Mouse (Mus musculus) B cell, adult 67 days (primary cell): Measurements from ENCODE around the gene Smu1. TPM values are rescaled to one million over a fixed set of nuclear protein-coding genes. Genes with fewer than 3 reads are reported as not detected.

Experiments used
- total RNA-seq, 2 experiments: library from RNA; stranded (reverse); gene quantifications; 4 replicates each; pipeline ENCODE4 v1.2.4; 2023

The Smu1 gene
- 10 to 100 TPM; 85.5 to 87.1 TPM for total RNA-seq

GRCm38 (mm10) chr4:40757780-40758420 lies at the start of gene Smu1:
TSS of gene Smu1 (minus strand) at chr4:40757923.

GRCm38 (mm10) chr4:40722011-40722666 lies 35.6 kb downstream of the Smu1 start, which contains the start of gene Dnaja1:
TSS of gene Dnaja1 (plus strand) at chr4:40722150.

GRCm38 (mm10) chr4:40702797-40703709 lies 54.7 kb downstream of the Smu1 start, which contains the start of gene Aptx:
TSS of gene Aptx (minus strand) at chr4:40703194.

Other genes starting within 250 kb of the Smu1 start
- gene Aptx, start 54.7 kb downstream of the Smu1 start, total RNA-seq, result 10 to 100 TPM; 30.0 to 33.3 TPM
- gene Dnaja1, start 35.8 kb downstream of the Smu1 start, total RNA-seq, result 100 to 1,000 TPM; 218 to 520 TPM
- gene B4galt1, start 96.1 kb upstream of the Smu1 start, total RNA-seq, result 10 to 100 TPM; 41.7 to 42.9 TPM
- not detected for gene Spink4, start 162.1 kb upstream of the Smu1 start, total RNA-seq
- 10 to 100 TPM; 66.9 to 69.8 TPM for gene Bag1, start 190.4 kb upstream of the Smu1 start, total RNA-seq
- 10 to 100 TPM; 39.9 to 43.6 TPM for gene Chmp5, start 190.5 kb upstream of the Smu1 start, total RNA-seq
- gene Nfx1, start 213.0 kb upstream of the Smu1 start, total RNA-seq, result 10 to 100 TPM; 92.8 to 95.6 TPM